16 mouse cellular contexts compared by ENCODE assay signal in the genomic region with DNA sequence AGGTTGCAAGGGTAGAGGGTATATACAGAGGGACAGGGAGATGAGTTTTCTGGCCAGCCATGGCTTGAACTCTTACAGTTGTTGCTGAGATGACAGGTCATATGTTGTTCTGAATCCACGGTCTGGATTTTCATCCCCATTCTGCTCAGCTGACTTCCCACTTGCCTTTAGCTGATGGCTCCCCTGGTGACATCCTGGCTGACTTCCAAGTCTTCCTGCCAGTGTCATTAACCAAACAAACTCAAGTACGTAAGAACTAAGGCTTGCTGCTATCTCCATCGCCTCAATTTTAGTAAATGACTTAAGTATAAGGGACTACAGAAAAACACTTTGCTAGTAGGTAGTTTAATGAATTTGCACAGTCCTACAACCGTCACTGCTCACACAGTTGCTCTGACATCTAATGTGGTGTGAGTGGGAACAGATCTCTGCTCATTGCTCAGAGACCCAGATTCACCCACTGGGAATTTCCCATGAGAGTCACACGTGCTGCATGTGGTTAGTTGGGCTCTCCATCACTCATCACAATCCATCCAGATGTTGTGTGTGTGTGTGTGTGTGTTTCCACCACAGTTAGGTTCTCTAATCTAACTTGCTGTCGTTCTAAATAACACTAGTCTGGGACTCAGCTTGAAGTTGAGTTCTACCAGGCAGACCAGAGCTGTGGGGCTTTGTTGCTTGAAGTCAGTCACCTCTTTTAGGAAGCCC.
DNase-seq lines count a peak whose midpoint lies in the region; ATAC-seq and TF ChIP-seq lines count a peak whose summit lies in the region.
"Had no signal": no experiment of that assay in that cellular context is flagged by ENCODE, and none has a peak within 500 bp of the region (broad histone marks: within the 10 kb centered on the region; RNA-seq: fewer than 3 reads in every experiment).

No protein-coding gene starts in this region.

- no peaks in the 10 kb centered on the region for H3K4me1 ChIP-seq in cerebellum, adult 2 months (ENCODE audit: control insufficient read depth, insufficient read depth, low read length)
- peaks cover 7% of the 10 kb centered on the region for H3K4me1 ChIP-seq in kidney, embryonic 14.5 days (ENCODE audit: control insufficient read depth, insufficient read depth, low read length)
- peaks cover 2% of the 10 kb centered on the region; the same call in 1 of the 2 replicates for H3K4me1 ChIP-seq in lung, adult 2 months (ENCODE audit: control insufficient read depth, insufficient read depth, low read length)
- H3K4me1 ChIP-seq: liver, embryonic 13.5 days; megakaryocyte, embryonic 14.5 days had no signal

- no peak for TF ChIP-seq CTCF in cerebellum, adult 2 months (IDR thresholded peaks at IDR 0.05; ENCODE audit: borderline replicate concordance, insufficient read depth, low read depth, low read length)
- TF ChIP-seq CTCF in lung, adult 2 months (IDR thresholded peaks at IDR 0.05; ENCODE audit: insufficient read depth, low read length) = no peak

- H3K4me3 ChIP-seq in cerebellum, adult 2 months (replicated peaks; ENCODE audit: insufficient read depth, low read depth, low read length) = no peak overlapping the region
- H3K4me3 ChIP-seq in kidney, embryonic 14.5 days (ENCODE audit: low read length) = no peak overlapping the region
- H3K4me3 ChIP-seq in lung, adult 2 months (replicated peaks; ENCODE audit: extremely low read depth, low read depth, low read length) = no peak overlapping the region
- H3K4me3 ChIP-seq: heart, adult 2 months; liver, embryonic 13.5 days; megakaryocyte, embryonic 14.5 days; myocyte had no signal

- H3K4me2 ChIP-seq in kidney, embryonic 14.5 days (replicated peaks; ENCODE audit: low read depth, low read length) = no peak overlapping the region
- H3K4me2 ChIP-seq: liver, embryonic 13.5 days had no signal

- no peak for TF ChIP-seq POLR2A in cerebellum, adult 2 months (IDR thresholded peaks at IDR 0.05; ENCODE audit: borderline replicate concordance, insufficient read depth, low read length)
- TF ChIP-seq POLR2A in lung, adult 2 months (IDR thresholded peaks at IDR 0.05; ENCODE audit: borderline replicate concordance, extremely low read depth, low read depth, low read length) = no peak

- WGBS in cerebellum, adult 2 months = 50% methylated on average over 6 of the region's 6 CpGs
- 73% methylated on average over 6 of the region's 6 CpGs for WGBS in kidney, embryonic 14.5 days
- 46% methylated on average over 6 of the region's 6 CpGs for WGBS in lung, adult 2 months

- H3K36me3 ChIP-seq in kidney, embryonic 14.5 days (ENCODE audit: control insufficient read depth, insufficient read depth, low read length) = no peaks in the 10 kb centered on the region
- H3K36me3 ChIP-seq: G1E; liver, embryonic 13.5 days had no signal

- ATAC-seq in kidney, embryonic 14.5 days (ENCODE audit: low FRiP score, low TSS enrichment) = no peak
- no peak for ATAC-seq in frontal cortex, adult (ENCODE audit: low TSS enrichment)
- ATAC-seq: intestine, embryonic 16.5 days had no signal

- 0 out of 2 replicates have a peak, but pooled peaks cover 2% of the 10 kb centered on the region for H3K9me3 ChIP-seq in kidney, embryonic 14.5 days (ENCODE audit: control insufficient read depth, low read length)

- no peaks in the 10 kb centered on the region for H3K27me3 ChIP-seq in cerebellum, adult 2 months (ENCODE audit: control insufficient read depth, insufficient read depth, low read length)
- no peaks in the 10 kb centered on the region for H3K27me3 ChIP-seq in kidney, embryonic 14.5 days (ENCODE audit: control insufficient read depth, insufficient read depth, low read length)
- H3K27me3 ChIP-seq: liver, embryonic 13.5 days had no signal

- H3K27ac ChIP-seq in cerebellum, adult 2 months (ENCODE audit: insufficient read depth, low read length) = no peak overlapping the region
- H3K27ac ChIP-seq in kidney, embryonic 14.5 days (ENCODE audit: low read depth, low read length) = no peak overlapping the region
- H3K27ac ChIP-seq: heart, adult 2 months; liver, embryonic 13.5 days had no signal

- no peak overlapping the region for H3K9ac ChIP-seq in kidney, embryonic 14.5 days (ENCODE audit: low read depth, low read length)
- H3K9ac ChIP-seq: liver, embryonic 13.5 days had no signal

- DNase-seq in cerebellum, adult 2 months = peak; percentile 21 to 33
- no peak for DNase-seq in cerebellum, adult 8-10 months
- peak; percentile 42 for DNase-seq in kidney, postnatal 10 days
- peak; percentile 12 for DNase-seq in lung, postnatal 14 days
- no peak for DNase-seq in lung, adult 2 months
- peak; percentile 23 to 30 for DNase-seq in cerebellum, postnatal 36 days
- DNase-seq: heart, adult 2 months; layer of hippocampus, adult 9-11 months; liver, embryonic 13.5 days; right cerebral cortex, postnatal 25 days had no signal

Comparison
In these comparisons a context has a peak if more than half of its experiments do, and no peak if none do; other contexts are left out.
1. DNase-seq: peak in cerebellum, adult 2 months (2 of 2), kidney, postnatal 10 days (single experiment), lung, postnatal 14 days (single experiment) and cerebellum, postnatal 36 days (2 of 2); none in cerebellum, adult 8-10 months (single experiment) and lung, adult 2 months (single experiment).